Mouse (Mus musculus) urinary bladder, postnatal 25 days (tissue): ENCODE data around the gene Gm4070.
"Not testable (repeated sequence)": the region's sequence is repeated elsewhere in the genome, so short reads cannot be mapped to it uniquely, and the experiment has no call there.

Experiments used
- DNase-seq: peaks from one replicate; pipeline ENCODE4 v3.0.0; 2022; ENCODE audit warnings: low spot score

Gm4070 gene

DNA sequence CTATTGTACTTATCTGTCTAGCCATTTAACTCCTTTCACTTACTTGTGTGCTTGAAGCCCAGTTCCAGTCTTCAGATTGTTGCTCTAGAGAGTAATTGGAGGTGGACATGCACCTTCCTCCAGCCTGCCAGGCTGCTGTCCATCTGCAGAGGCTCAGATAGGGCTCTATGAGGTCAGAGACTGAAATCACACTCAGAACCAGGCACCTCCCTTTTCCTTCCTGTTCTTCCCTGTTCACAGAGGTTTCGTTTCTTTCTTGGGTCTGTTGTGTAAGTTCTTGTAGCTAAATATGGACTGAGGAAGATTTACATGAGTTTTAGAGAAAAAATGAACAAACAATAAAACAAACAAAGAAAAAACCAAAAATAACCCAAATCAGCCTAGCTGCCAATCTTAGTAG, at the start of gene Gm4070:
TSS of gene Gm4070 (minus strand) at position 156 of the 400 bp plus-strand sequence.
- not testable (repeated sequence) for DNase-seq

DNA sequence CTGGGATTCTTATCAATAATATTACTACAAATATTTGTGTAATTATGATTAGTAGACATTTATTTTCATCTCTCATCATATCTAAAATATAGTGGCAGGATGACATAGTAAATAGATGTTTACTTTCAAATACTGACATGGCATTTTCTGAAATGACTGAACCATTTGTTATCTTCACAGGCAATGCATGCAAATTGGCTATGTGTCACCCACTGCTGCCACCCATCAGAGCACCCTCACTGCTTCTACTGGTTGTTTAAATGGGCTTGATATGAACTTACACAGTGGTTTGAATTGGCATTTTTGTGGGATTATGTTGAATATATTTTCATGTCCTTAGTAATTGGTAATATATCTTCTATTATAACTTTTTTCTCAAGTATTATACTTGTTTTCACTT, 773 bp upstream of the Gm4070 start:
- DNase-seq, result not testable (repeated sequence)

DNA sequence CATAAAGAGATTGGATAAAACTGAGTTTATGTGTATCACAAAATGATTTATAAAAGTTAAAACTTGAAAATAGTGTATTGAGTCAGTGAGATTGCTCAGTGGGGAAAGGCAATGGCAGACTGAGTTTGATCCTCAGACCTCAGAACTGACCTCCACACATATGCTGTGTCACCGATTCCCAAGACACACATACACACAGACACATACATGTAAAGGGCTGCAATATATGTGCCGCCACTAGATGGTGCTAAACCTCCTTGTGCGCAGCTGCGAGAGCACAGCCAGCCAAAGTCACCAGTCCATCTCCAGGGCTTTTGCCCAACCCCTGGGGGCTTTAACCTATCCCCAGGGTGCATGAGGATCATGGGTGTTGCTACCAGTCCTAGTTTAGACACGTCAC, 1.4 kb downstream of the Gm4070 start:
- DNase-seq, result not testable (repeated sequence)

DNA sequence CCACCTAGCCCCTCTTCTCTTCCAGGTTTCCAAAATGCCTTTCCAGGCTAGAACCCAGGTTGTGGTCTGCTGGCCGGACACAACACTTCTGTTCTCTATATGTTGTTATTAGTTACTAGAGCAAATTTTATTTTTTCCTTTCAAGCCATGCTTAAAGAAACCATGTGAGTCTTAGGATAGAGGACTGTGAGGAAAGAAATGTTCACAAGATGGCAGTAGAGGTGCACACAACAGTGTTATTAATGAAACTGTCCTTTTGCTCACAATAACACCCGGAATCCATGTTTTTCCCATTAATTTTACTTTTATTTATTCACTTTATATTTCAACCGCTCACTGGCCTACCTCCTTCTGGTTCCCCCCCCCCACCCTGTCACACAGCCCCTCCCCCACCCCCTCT, 8.5 kb downstream of the Gm4070 start:
- not testable (repeated sequence) for DNase-seq

DNA sequence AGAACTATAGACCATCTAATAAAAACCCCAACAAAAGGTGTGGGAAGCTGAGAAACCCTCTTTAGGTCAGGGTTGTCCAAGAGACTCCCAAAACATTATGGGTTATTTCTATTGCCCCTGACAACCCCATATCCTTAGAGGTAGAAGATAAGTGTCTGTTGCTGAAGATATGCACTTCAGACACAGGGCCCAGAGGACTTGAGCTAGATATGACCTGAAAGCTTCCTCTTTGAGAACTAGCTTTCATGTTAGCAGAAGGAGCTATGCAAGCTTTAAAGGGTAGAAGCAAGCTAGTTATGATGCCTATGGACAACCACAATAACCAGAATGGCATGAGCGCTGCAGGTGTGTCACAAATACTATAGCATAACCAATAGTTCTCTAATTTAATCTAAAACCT, 21.6 kb downstream of the Gm4070 start:
- not testable (repeated sequence) for DNase-seq

DNA sequence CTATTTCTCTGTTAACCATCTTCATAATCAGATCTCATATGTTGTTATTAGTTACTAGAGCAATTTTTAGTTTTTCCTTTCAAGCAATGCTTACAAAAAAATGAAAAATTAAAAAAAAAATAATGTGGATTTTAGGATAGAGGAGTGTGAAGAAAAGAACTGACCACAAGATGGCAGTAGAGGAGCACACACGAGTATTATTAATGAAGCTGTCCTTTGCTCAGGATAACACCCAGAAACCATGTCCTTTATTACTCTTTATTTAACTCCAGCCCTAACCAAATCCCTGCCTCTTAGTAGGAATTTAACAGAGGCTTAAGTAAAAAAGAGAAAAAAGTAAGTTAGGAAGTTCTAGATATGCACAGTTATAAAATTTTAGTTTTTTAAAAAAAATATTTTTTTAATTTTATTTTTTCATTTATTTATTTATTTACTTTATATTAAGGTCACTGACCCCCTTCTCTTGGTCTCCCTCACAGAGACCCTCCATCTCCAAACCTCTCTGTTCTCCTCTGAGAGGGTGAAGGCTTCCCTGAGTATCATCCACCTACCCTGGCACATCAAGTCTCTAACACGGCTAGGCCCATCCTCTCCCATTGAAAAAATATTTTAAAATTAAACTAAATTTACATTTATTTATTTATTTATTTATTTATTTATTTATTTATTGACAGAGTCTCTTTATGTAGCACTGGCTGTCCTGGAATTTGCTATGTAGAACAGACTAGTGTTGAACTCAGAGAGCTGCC, 70.0 kb downstream of the Gm4070 start:
- not testable (repeated sequence) for DNase-seq

DNA sequence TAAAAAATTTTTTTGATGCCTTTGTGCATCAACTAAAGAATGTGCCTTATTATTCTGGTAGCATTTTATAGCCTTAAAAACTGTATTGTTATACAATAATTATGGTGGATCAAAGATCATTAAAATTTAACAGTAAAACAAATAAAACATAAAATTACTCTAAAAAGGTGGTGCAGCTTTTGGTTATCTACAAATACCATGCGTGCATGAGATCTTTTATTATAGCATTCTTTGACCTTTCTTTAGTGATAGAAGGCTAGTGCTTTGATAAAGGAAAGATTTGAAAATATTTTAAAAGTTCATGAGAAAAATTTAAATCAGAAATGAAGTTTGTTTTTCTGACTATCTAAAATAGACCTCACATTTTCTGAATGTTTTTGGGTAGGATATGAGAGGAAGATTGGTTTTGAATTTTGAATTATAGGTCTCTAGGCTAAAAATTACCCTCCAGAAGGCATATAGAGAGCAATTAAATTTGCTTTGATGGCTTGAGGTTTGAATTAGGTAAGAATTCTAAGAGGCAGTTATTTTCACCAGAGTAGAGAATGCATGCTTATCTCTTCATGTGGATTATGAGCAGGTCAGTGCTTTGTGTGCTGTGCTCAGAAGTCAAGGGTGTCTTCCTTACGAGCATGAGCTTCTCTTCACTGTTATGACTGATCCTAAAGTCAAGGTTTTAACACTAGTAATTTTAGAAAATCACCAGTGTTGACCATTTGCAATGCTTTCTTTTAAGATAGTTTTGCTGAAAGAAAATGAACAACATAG, 73.9 kb downstream of the Gm4070 start:
- not testable (repeated sequence) for DNase-seq

DNA sequence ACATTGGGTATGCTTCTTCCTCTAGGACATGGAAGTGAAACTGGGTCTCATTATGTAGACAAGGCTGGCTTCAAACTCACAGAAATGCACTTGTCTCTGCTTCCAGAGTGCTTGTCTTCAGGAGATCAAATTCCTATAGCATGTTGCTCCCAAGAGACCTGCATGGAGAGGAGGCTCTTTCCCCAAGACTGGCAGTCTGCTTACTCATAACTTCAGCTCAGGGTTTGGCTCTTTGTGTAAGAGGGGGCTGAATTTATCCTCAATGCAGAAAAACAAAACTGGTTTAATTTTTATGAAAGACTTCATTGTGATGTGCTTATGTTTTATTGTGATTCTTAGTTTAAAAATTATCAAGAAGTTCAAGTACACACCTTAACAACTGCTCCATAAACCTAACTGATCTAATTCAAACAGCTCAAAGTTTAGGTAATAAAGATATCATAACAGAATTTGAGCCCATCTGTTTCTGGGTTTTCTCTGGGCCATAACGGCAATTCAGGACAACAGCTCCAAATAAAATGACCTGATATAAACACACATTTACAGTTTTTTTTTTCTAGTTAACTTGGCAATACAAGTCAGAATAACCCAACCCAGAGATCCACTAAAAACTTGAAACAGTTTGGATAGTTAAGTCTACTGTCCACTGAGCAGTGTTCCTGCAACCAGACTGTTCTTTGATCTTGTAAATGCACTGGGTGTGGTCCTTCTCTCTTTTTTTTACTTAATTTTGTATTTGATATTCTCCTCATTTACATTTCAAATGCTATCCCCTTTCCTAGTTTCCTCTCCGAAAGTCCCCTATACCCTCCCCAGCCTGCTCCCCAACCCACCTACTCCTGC, 97.8 kb downstream of the Gm4070 start:
- DNase-seq, result not testable (repeated sequence)
